Mouse (Mus musculus) midbrain, postnatal 0 days (tissue): ENCODE measurements at regions not wholly inside any gene's neighbourhood (a gene's known extent, or its start where the extent isn't known, plus 50 kb on each side); places are given as distances from the start of the nearest gene placed in this dataset.

Source experiments
- ATAC-seq: fragments of 200-750 bp; cut with Nextera tagmentation; 2 replicates; pipeline ENCODE4 v1.8.0; 2017; ENCODE audit warnings: moderate number of reproducible peaks, mild to moderate bottlenecking, moderate TSS enrichment, moderate library complexity; ENCODE audit not compliant: low FRiP score
- DNase-seq: peaks from one replicate; pipeline ENCODE4 v3.0.0-alpha.2; 2015; ENCODE audit warnings: low spot score
- H3K27ac ChIP-seq: fragments of 300-500 bp; sonication (generic); 2 replicates; pipeline ENCODE4 v1.5.1; 2014; ENCODE audit warnings: low read depth, mild to moderate bottlenecking, low read length, mixed read lengths
- H3K27me3 ChIP-seq: fragments of 300-500 bp; sonication (generic); 2 replicates; pipeline ENCODE4 v1.6.1; 2014; ENCODE audit warnings: low read length, control low read depth, mixed read lengths; ENCODE audit not compliant: insufficient read depth
- H3K36me3 ChIP-seq: fragments of 300-500 bp; sonication (generic); 2 replicates; pipeline ENCODE4 v1.6.1; 2014; ENCODE audit warnings: low read length, control low read depth, mixed read lengths; ENCODE audit not compliant: insufficient read depth
- H3K4me1 ChIP-seq: fragments of 300-500 bp; sonication (generic); 2 replicates; pipeline ENCODE4 v1.6.1; 2014; ENCODE audit warnings: mild to moderate bottlenecking, control low read depth, antibody characterized with exemption, low read length, mixed read lengths; ENCODE audit not compliant: insufficient read depth
- H3K4me2 ChIP-seq: fragments of 300-500 bp; sonication (generic); 2 replicates; pipeline ENCODE4 v1.6.1; 2014; ENCODE audit warnings: low read depth, mild to moderate bottlenecking, low read length, mixed read lengths; ENCODE audit not compliant: poor library complexity, severe bottlenecking
- H3K4me3 ChIP-seq: fragments of 300-500 bp; sonication (generic); 2 replicates; pipeline ENCODE4 v1.5.1; 2014; ENCODE audit warnings: low read depth, mild to moderate bottlenecking, low read length, moderate library complexity
- H3K9ac ChIP-seq: fragments of 300-500 bp; sonication (generic); replicated peaks from 2 replicates; pipeline ENCODE4 v1.6.1; 2014; ENCODE audit warnings: mild to moderate bottlenecking, low read length, moderate library complexity, mixed read lengths; ENCODE audit not compliant: poor library complexity, severe bottlenecking
- H3K9me3 ChIP-seq: fragments of 300-500 bp; sonication (generic); 2 replicates; pipeline ENCODE4 v1.6.1; 2016; ENCODE audit warnings: low read length, control low read depth
- CTCF ChIP-seq: IDR thresholded peaks from 2 replicates; pipeline ENCODE4 v1.5.1; 2016; ENCODE audit warnings: antibody characterized with exemption, mild to moderate bottlenecking
- WGBS: fragments of 180-500 bp; shearing (Covaris S2); extraction: QIAGEN DNeasy Blood & Tissue Kit; methylation state at CpG from one replicate; pipeline ENCODE4 v1.1.7; 2014; 5-methylcytosine and 5-hydroxymethylcytosine counted together

DNA sequence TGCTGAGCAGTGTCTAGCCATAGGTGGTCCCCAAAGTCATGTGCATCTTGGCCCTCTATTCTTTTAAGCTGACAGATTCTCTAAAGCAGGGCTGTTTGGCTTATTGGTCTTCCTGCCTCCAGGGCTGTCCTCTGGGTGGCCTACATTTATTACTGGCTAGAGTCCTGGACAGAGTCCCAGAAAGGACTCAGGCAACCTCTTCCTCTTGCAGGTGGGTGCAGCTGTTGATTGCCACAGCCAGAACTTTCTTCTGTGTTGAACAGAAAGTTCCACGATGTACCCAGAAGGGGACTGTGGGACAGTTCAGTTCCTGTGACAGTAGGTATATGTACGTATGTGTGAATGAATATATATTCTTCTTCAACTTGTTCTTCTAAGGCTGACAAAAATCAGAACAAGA lies 202.0 kb downstream of the Vgll3 start:
- no peak for TF ChIP-seq CTCF
- no peak overlapping the region for H3K9ac ChIP-seq
- H3K36me3 ChIP-seq, result no peaks in the 10 kb centered on the region
- 82% methylated on average over 2 of the region's 2 CpGs for WGBS
- no peaks in the 10 kb centered on the region for H3K9me3 ChIP-seq
- no peak overlapping the region for H3K27ac ChIP-seq
- H3K4me2 ChIP-seq, result no peak overlapping the region
- H3K4me3 ChIP-seq, result no peak overlapping the region
- no peaks in the 10 kb centered on the region for H3K4me1 ChIP-seq
- H3K27me3 ChIP-seq, result no peaks in the 10 kb centered on the region
- ATAC-seq, result no peak
- no peak for DNase-seq

DNA sequence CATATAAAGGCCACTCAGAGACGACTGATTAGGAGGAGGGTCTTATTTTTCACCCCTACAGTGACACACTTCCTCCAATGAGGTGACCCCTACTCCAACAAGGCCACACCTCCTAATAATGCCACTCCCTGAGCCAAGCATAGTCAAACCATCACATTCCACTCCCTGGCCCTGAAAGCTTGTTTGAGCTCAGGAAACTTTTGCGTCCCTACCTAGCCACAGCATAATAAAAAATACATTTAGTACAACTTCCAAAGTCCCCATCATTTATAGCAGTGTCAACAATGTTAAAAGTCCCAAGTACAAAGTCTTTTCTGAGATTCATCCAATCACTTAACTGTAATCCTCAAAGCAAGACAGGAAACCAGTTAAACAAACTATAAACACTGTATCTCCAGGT lies 208.3 kb downstream of the Vgll3 start:
- H3K36me3 ChIP-seq, result no peaks in the 10 kb centered on the region
- no peak overlapping the region for H3K4me2 ChIP-seq
- no peak overlapping the region for H3K27ac ChIP-seq
- H3K9me3 ChIP-seq, result no peaks in the 10 kb centered on the region
- no peak for ATAC-seq
- no peak for DNase-seq
- H3K27me3 ChIP-seq, result no peaks in the 10 kb centered on the region
- no peak overlapping the region for H3K4me3 ChIP-seq
- no peak for TF ChIP-seq CTCF
- H3K4me1 ChIP-seq, result no peaks in the 10 kb centered on the region
- WGBS, result 63% methylated on average over 2 of the region's 2 CpGs
- H3K9ac ChIP-seq, result no peak overlapping the region
